Mouse (Mus musculus) heart, adult 18-20 months (tissue): ENCODE data around the gene Tspan18. TPM values are rescaled to one million over a fixed set of nuclear protein-coding genes. Genes with fewer than 3 reads are reported as not detected.

Source experiments
- DNase-seq, 2 experiments: peaks; one replicate each; pipeline ENCODE4 v3.0.0; 2021 to 2022; ENCODE audit warnings: mixed read lengths in 1 of 2
- total RNA-seq, 2 experiments: library from RNA; stranded (reverse); gene quantifications; 2 replicates each; pipeline ENCODE4 v1.2.3; 2021

The Tspan18 gene
- total RNA-seq, 2 experiments from 2014 or later, result 11.7 to 13.3 TPM

GRCm38 (mm10) chr2:93187323-93187996, 146.8 kb downstream of the Tspan18 start, which contains the start of gene Trp53i11:
Trp53i11 (plus strand) TSS chr2:93187548.
- peak; percentile 86 to 94 for DNase-seq

GRCm38 (mm10) chr2:93182859-93183258, 151.4 kb downstream of the Tspan18 start:
- DNase-seq, result no peak

GRCm38 (mm10) chr2:93180077-93180844, 154.0 kb downstream of the Tspan18 start:
- peak in 1 of 2 experiments; percentile 53 for DNase-seq

GRCm38 (mm10) chr2:93179603-93180002, 154.7 kb downstream of the Tspan18 start:
- DNase-seq, result no peak

- no peak for DNase-seq
Observed at GRCm38 (mm10) chr2:93178313-93178677, 156.0 kb downstream of the Tspan18 start.

GRCm38 (mm10) chr2:93177668-93178312, 156.5 kb downstream of the Tspan18 start:
- no peak for DNase-seq

GRCm38 (mm10) chr2:93176871-93177667, 157.2 kb downstream of the Tspan18 start:
- DNase-seq, result no peak

GRCm38 (mm10) chr2:93176193-93176798, 158.0 kb downstream of the Tspan18 start:
- no peak for DNase-seq

GRCm38 (mm10) chr2:93175721-93176120, 158.6 kb downstream of the Tspan18 start:
- no peak for DNase-seq

GRCm38 (mm10) chr2:93175278-93175677, 159.0 kb downstream of the Tspan18 start:
- DNase-seq, result peak in 1 of 2 experiments; percentile 56

GRCm38 (mm10) chr2:93174159-93174558, 160.1 kb downstream of the Tspan18 start:
- DNase-seq, result no peak

- no peak for DNase-seq
Observed at GRCm38 (mm10) chr2:93172460-93172859, 161.8 kb downstream of the Tspan18 start.

- DNase-seq, result no peak
Observed at GRCm38 (mm10) chr2:93171929-93172328, 162.4 kb downstream of the Tspan18 start.

- no peak for DNase-seq
Observed at GRCm38 (mm10) chr2:93170845-93171200, 163.5 kb downstream of the Tspan18 start.

GRCm38 (mm10) chr2:93170156-93170844, 164.0 kb downstream of the Tspan18 start:
- no peak for DNase-seq

GRCm38 (mm10) chr2:93166734-93167406, 167.4 kb downstream of the Tspan18 start:
- peak in 1 of 2 experiments; percentile 45 for DNase-seq

GRCm38 (mm10) chr2:93166295-93166694, 168.0 kb downstream of the Tspan18 start:
- DNase-seq, result no peak

- no peak for DNase-seq
Observed at GRCm38 (mm10) chr2:93163750-93164335, 170.5 kb downstream of the Tspan18 start.

- peak in 1 of 2 experiments; percentile 49 for DNase-seq
Observed at GRCm38 (mm10) chr2:93163317-93163716, 171.0 kb downstream of the Tspan18 start.

GRCm38 (mm10) chr2:93162791-93163190, 171.5 kb downstream of the Tspan18 start:
- DNase-seq, result peak in 1 of 2 experiments; percentile 75
